Mouse (Mus musculus): ENCODE measurements around the gene Ccser2. TPM values are rescaled to one million over a fixed set of nuclear protein-coding genes. Genes with fewer than 3 reads are reported as not detected.
"Not testable (repeated sequence)": the region's sequence is repeated elsewhere in the genome, so short reads cannot be mapped to it uniquely, and the experiment has no call there.

Gene Ccser2
- total RNA-seq (2021) = 100 to 1,000 TPM; 106 to 115 TPM

- intact Hi-C loops (cut with DNase I) = loop anchor here (2.0 kb wide), 1 partner anchor 16 kb away; no protein-coding TSS in a partner anchor
- peak; percentile 99 to 100 for DNase-seq
These were observed at the start of gene Ccser2 for GRCm38 (mm10) chr14:36968628-36969147. Gene Ccser2, minus strand, starts transcription at chr14:36968777.

- intact Hi-C loops (cut with DNase I) = no loop called here
- DNase-seq = peak; percentile 25 to 59
These were observed 47.3 kb upstream of the Ccser2 start for GRCm38 (mm10) chr14:37015894-37016293.

- DNase-seq = no peak
- intact Hi-C loops (cut with DNase I) = no loop called here
These were observed 45.1 kb upstream of the Ccser2 start for GRCm38 (mm10) chr14:37013644-37014043.

- intact Hi-C loops (cut with DNase I) = no loop called here
- DNase-seq = no peak
These were observed 41.1 kb upstream of the Ccser2 start for GRCm38 (mm10) chr14:37009686-37010085.

- no peak for DNase-seq
- intact Hi-C loops (cut with DNase I) = no loop called here
These were observed 37.9 kb upstream of the Ccser2 start for GRCm38 (mm10) chr14:37006489-37006888.

GRCm38 (mm10) chr14:37005865-37006264, 37.3 kb upstream of the Ccser2 start:
- DNase-seq = no peak
- intact Hi-C loops (cut with DNase I) = no loop called here

- intact Hi-C loops (cut with DNase I) = no loop called here
- DNase-seq = no peak
These were observed 35.0 kb upstream of the Ccser2 start for GRCm38 (mm10) chr14:37003431-37004095.

- intact Hi-C loops (cut with DNase I) = no loop called here
- no peak for DNase-seq
These were observed 34.3 kb upstream of the Ccser2 start for GRCm38 (mm10) chr14:37002852-37003251.

GRCm38 (mm10) chr14:37000780-37001179, 32.2 kb upstream of the Ccser2 start:
- intact Hi-C loops (cut with DNase I) = not testable (repeated sequence)

GRCm38 (mm10) chr14:36989784-36990183, 21.2 kb upstream of the Ccser2 start:
- intact Hi-C loops (cut with DNase I) = no loop called here
- DNase-seq = no peak

More at GRCm38 (mm10) chr14:37000780-37001179, 32.2 kb upstream of the Ccser2 start:
- DNase-seq = not testable (repeated sequence)

- peak; percentile 4 to 8 for DNase-seq
- intact Hi-C loops (cut with DNase I) = no loop called here
These were observed 17.1 kb upstream of the Ccser2 start for GRCm38 (mm10) chr14:36985693-36986092.

GRCm38 (mm10) chr14:36975019-36975418, 6.4 kb upstream of the Ccser2 start:
- intact Hi-C loops (cut with DNase I) = no loop called here

GRCm38 (mm10) chr14:36971211-36971610, 2.6 kb upstream of the Ccser2 start:
- intact Hi-C loops (cut with DNase I) = no loop called here

More at GRCm38 (mm10) chr14:36975019-36975418, 6.4 kb upstream of the Ccser2 start:
- DNase-seq = no peak

GRCm38 (mm10) chr14:36969861-36970420, 1.4 kb upstream of the Ccser2 start:
- DNase-seq = no peak
- intact Hi-C loops (cut with DNase I) = loop anchor here (2.0 kb wide), 1 partner anchor 17 kb away; no protein-coding TSS in a partner anchor

More at GRCm38 (mm10) chr14:36971211-36971610, 2.6 kb upstream of the Ccser2 start:
- DNase-seq = no peak

- no peak for DNase-seq
- intact Hi-C loops (cut with DNase I) = loop anchor here (2.0 kb wide), 1 partner anchor 15 kb away; no protein-coding TSS in a partner anchor
These were observed 425 bp downstream of the Ccser2 start for GRCm38 (mm10) chr14:36968076-36968627.

GRCm38 (mm10) chr14:36965421-36965820, 3.2 kb downstream of the Ccser2 start:
- DNase-seq = no peak
- intact Hi-C loops (cut with DNase I) = no loop called here

- DNase-seq = no peak
- intact Hi-C loops (cut with DNase I) = no loop called here
These were observed 6.1 kb downstream of the Ccser2 start for GRCm38 (mm10) chr14:36962477-36962876.

GRCm38 (mm10) chr14:36957719-36958118, 10.9 kb downstream of the Ccser2 start:
- intact Hi-C loops (cut with DNase I) = no loop called here
- DNase-seq = no peak

GRCm38 (mm10) chr14:36957261-36957660, 11.3 kb downstream of the Ccser2 start:
- no peak for DNase-seq
- intact Hi-C loops (cut with DNase I) = no loop called here

- intact Hi-C loops (cut with DNase I) = no loop called here
- DNase-seq = no peak
These were observed 11.9 kb downstream of the Ccser2 start for GRCm38 (mm10) chr14:36956717-36957116.

- intact Hi-C loops (cut with DNase I) = loop anchor here (1.0 to 5.0 kb wide), 3 partner anchors 16 to 86 kb away; partner anchors contain the start of gene Ccser2
- no peak for DNase-seq
These were observed 15.7 kb downstream of the Ccser2 start for GRCm38 (mm10) chr14:36952687-36953426.

Data from heart, postnatal 10 days (tissue).